Mouse (Mus musculus) sigmoid colon, adult 10 weeks (tissue): ENCODE measurements around the gene Brpf3. TPM values are rescaled to one million over a fixed set of nuclear protein-coding genes. Genes with fewer than 3 reads are reported as not detected.

Experiments used
- polyA plus RNA-seq: library from polyadenylated mRNA; stranded (reverse); fragments of 350-450 nt; fragmentation: Illumina TruSeq; extraction: RNeasy Lipid Tissue Mini Kit (QIAGEN cat#74804); gene quantifications from one replicate; pipeline ENCODE4 v1.2.3, GENCODE M21; 2014; ENCODE audit warnings: low read depth, low replicate concordance

The Brpf3 gene
- 65.9 TPM for polyA plus RNA-seq

DNA sequence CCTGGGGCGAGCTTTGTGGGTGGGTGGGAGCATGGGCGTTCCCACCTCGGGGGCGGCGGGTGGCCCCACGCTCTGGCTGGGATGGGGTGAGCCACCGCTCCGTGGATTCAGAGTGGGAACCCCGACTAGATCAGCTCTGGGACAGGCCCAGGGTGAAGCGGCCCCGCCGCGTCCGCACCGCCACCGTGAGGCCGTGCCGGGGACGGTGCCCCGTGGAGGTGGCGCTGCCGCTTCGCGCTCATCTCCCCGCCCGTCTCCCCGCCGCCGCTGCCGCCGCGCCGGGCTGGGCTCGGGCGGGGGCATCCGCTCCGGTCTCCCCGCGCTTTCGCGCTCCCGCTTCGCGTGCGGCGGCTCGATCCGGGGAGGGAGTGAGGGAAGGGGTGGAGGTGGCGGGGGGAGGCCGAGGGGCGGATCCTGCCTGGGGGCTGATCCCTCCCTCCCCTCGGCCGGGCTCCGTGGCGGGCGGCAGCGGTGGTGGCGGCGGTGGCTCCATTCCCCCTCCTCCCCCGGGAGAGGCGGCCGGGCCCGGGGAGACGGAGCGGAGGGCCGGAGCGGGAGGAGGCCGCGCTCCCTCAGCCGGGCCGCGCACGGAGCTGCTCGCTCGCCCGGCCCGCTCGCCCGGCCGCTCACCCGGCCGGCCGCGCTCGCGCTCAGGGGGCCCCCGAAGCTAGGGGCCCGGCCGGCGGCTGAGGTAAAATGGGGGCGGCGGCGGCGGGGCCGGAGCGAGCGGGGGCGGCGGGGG is at the start of gene Brpf3:
TSS of gene Brpf3 (plus strand) at position 420 of the 742 bp plus-strand sequence.

DNA sequence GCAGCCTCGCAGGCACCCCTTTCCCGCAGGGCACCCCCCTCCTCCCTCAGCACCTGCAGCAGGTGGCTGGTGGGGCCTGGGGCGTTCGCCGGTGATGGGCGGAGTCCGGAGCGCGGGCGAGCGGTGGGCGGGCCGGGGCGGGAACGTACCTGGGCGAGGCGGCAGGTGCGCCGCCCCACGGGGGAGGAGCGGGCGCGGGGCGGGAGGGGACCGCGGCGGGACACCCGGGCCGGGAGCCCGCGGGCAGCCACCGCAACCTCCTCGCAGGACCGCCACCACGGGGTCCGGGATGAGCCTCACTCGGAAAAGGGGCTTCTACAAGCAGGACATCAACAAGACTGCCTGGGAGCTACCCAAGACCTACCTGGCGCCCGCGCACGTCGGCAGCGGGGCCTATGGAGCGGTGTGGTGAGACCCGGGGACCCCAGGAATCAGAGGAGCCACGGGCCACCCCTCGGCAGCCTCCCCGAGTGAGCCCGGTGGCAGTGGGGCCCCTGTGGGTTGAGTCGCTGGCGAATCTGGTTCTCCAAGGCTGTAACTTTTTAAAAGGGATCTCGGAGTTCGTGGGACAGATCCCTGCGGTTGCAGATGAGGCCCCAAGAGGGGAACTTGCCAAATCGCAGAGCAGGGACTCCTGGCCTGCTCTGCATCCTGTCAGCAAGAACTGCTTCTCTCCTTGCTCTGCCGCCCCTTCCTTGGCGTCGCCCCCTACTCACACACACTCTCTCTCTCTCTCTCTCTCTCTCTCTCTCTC is 31.6 kb upstream of the Brpf3 start, which contains the start of gene Mapk13:
TSS of gene Mapk13 (plus strand) at position 177 of the 754 bp plus-strand sequence.

DNA sequence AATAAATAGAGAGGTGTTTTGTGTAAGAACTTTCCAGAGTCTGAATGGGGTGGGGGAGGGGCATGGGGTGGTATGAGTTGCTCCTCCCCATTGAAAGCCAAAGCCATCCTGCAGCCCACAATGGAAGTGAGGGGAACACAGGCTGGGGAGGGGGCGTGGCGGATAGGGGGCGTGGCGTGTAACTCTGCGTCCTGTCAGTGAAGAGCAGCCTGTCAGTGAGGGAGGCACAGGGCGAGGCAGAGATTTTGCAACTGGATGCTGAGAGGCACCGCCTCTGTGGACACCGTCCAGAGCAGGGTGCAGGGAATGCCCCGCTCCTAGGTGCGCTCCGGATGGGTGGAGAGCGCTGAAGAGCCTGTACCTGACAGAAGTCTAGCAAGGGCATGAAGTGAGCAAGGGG is 57.3 kb downstream of the Brpf3 start, which contains the start of gene Pnpla1:
TSS of gene Pnpla1 (plus strand) at position 207 of the 400 bp plus-strand sequence.

Other genes with a start within 250 kb of the Brpf3 start
- 4.1 TPM for gene Clps, start 240.3 kb upstream of the Brpf3 start, polyA plus RNA-seq
- not detected for gene Lhfpl5, start 225.4 kb upstream of the Brpf3 start, polyA plus RNA-seq
- 151 TPM for gene Srpk1, start 178.4 kb upstream of the Brpf3 start, polyA plus RNA-seq
- not detected for gene Slc26a8, start 110.9 kb upstream of the Brpf3 start, polyA plus RNA-seq
- gene Mapk14, start 109.8 kb upstream of the Brpf3 start, polyA plus RNA-seq = 59.6 TPM
- 7.2 TPM for gene AC170998.1, start 75.0 kb upstream of the Brpf3 start, polyA plus RNA-seq
- 8.5 TPM for gene Mapk13, start 31.8 kb upstream of the Brpf3 start, polyA plus RNA-seq
- gene Pnpla1, start 57.3 kb downstream of the Brpf3 start, polyA plus RNA-seq = 0.82 TPM
- gene 4930539E08Rik, start 114.2 kb downstream of the Brpf3 start, polyA plus RNA-seq = 53.6 TPM
- gene Pxt1, start 142.8 kb downstream of the Brpf3 start, polyA plus RNA-seq = not detected
- 40.3 TPM for gene Kctd20, start 150.9 kb downstream of the Brpf3 start, polyA plus RNA-seq
- gene Stk38, start 206.9 kb downstream of the Brpf3 start, polyA plus RNA-seq = 206 TPM
- 525 TPM for gene Srsf3, start 231.5 kb downstream of the Brpf3 start, polyA plus RNA-seq